Mouse (Mus musculus) thymus, adult 2 months (tissue): ENCODE results near the gene Scamp4.

Experiments
- CTCF ChIP-seq: fragments of 200-500 bp; IDR thresholded peaks from 2 replicates; pipeline ENCODE4 v1.5.1; 2012; ENCODE audit warnings: mild to moderate bottlenecking, control low read depth, low read length, moderate library complexity, borderline replicate concordance; ENCODE audit not compliant: control insufficient read depth, poor library complexity, insufficient read depth; ENCODE audit errors: extremely low read depth
- POLR2A ChIP-seq: fragments of 200-500 bp; IDR thresholded peaks from 2 replicates; pipeline ENCODE4 v1.6.1; 2012; ENCODE audit warnings: mild to moderate bottlenecking, low read length, control low read depth, moderate library complexity; ENCODE audit not compliant: control insufficient read depth, poor library complexity, insufficient read depth; ENCODE audit errors: extremely low read depth

GRCm38 (mm10) chr10:80604988-80605387 is 2.3 kb downstream of the Scamp4 start:
- TF ChIP-seq POLR2A, result no peak
- no peak for TF ChIP-seq CTCF
